Mouse (Mus musculus): ENCODE measurements at regions not wholly inside any gene's neighbourhood (a gene's known extent, or its start where the extent isn't known, plus 50 kb on each side); places are given as distances from the start of the nearest gene placed in this dataset.

GRCm38 (mm10) chr7:73165521-73165920 is 209.8 kb upstream of the Rgma start:
- H3K4me3 ChIP-seq (ENCODE audit: control insufficient read depth in 1 of 2, insufficient read depth in 1 of 2, low read depth in 1 of 2, low read length in 2 of 2): no peak overlapping the region
- H3K4me1 ChIP-seq (ENCODE audit: control insufficient read depth in 2 of 2, insufficient read depth in 2 of 2, low read length in 2 of 2): no peaks in the 10 kb centered on the region
- ATAC-seq (ENCODE audit: insufficient number of reproducible peaks, insufficient read depth, low FRiP score, low read depth): no peak
- H3K27me3 ChIP-seq (ENCODE audit: control insufficient read depth, insufficient read depth, low read length): no peaks in the 10 kb centered on the region
- 86% methylated on average over 8 of the region's 8 CpGs for WGBS
- no peaks in the 10 kb centered on the region for H3K9me3 ChIP-seq (ENCODE audit: control insufficient read depth, low read length)
- no peak overlapping the region for H3K4me2 ChIP-seq (ENCODE audit: low read length)
- H3K27ac ChIP-seq (replicated peaks in 1 of 2; ENCODE audit: control insufficient read depth in 1 of 2, insufficient read depth in 1 of 2, low read depth in 2 of 2, low read length in 2 of 2): no peak overlapping the region
- no peak overlapping the region for H3K9ac ChIP-seq (ENCODE audit: low read length)
- no peaks in the 10 kb centered on the region for H3K36me3 ChIP-seq (ENCODE audit: control insufficient read depth, insufficient read depth, low read length)

GRCm38 (mm10) chr7:73169416-73169815 is 205.9 kb upstream of the Rgma start:
- no peak for ATAC-seq (ENCODE audit: insufficient number of reproducible peaks, insufficient read depth, low FRiP score, low read depth)

GRCm38 (mm10) chr7:73172615-73173014 is 202.7 kb upstream of the Rgma start:
- Histone ChIP-seq H3K27me3 (ENCODE audit: control insufficient read depth, insufficient read depth, low read length) (no peaks in the 10 kb centered on the region), H3K4me1 (ENCODE audit: control insufficient read depth in 2 of 2, insufficient read depth in 2 of 2, low read length in 2 of 2) (no peaks in the 10 kb centered on the region), H3K9me3 (ENCODE audit: control insufficient read depth, low read length) (no peaks in the 10 kb centered on the region), H3K4me3 (ENCODE audit: control insufficient read depth in 1 of 2, insufficient read depth in 1 of 2, low read depth in 1 of 2, low read length in 2 of 2) (no peak overlapping the region), H3K36me3 (ENCODE audit: control insufficient read depth, insufficient read depth, low read length) (no peaks in the 10 kb centered on the region), H3K9ac (ENCODE audit: low read length) (no peak overlapping the region), H3K27ac (replicated peaks in 1 of 2; ENCODE audit: control insufficient read depth in 1 of 2, insufficient read depth in 1 of 2, low read depth in 2 of 2, low read length in 2 of 2) (no peak overlapping the region), H3K4me2 (ENCODE audit: low read length) (no peak overlapping the region)
- 72% methylated on average over 4 of the region's 4 CpGs for WGBS
- no peak for ATAC-seq (ENCODE audit: insufficient number of reproducible peaks, insufficient read depth, low FRiP score, low read depth)

More at GRCm38 (mm10) chr7:73169416-73169815, 205.9 kb upstream of the Rgma start:
- no peak overlapping the region for H3K4me2 ChIP-seq (ENCODE audit: low read length)
- WGBS: 58% methylated on average over 8 of the region's 8 CpGs
- no peak overlapping the region for H3K9ac ChIP-seq (ENCODE audit: low read length)
- no peak overlapping the region for H3K27ac ChIP-seq (replicated peaks in 1 of 2; ENCODE audit: control insufficient read depth in 1 of 2, insufficient read depth in 1 of 2, low read depth in 2 of 2, low read length in 2 of 2)
- H3K9me3 ChIP-seq (ENCODE audit: control insufficient read depth, low read length): no peaks in the 10 kb centered on the region
- no peaks in the 10 kb centered on the region for H3K36me3 ChIP-seq (ENCODE audit: control insufficient read depth, insufficient read depth, low read length)
- no peaks in the 10 kb centered on the region for H3K27me3 ChIP-seq (ENCODE audit: control insufficient read depth, insufficient read depth, low read length)
- H3K4me3 ChIP-seq (ENCODE audit: control insufficient read depth in 1 of 2, insufficient read depth in 1 of 2, low read depth in 1 of 2, low read length in 2 of 2): no peak overlapping the region
- H3K4me1 ChIP-seq (ENCODE audit: control insufficient read depth in 2 of 2, insufficient read depth in 2 of 2, low read length in 2 of 2): no peaks in the 10 kb centered on the region

GRCm38 (mm10) chr7:73183761-73184160 is 191.5 kb upstream of the Rgma start:
- Histone ChIP-seq H3K36me3 (ENCODE audit: control insufficient read depth, insufficient read depth, low read length) (no peaks in the 10 kb centered on the region), H3K4me2 (ENCODE audit: low read length) (no peak overlapping the region), H3K4me1 (ENCODE audit: control insufficient read depth in 2 of 2, insufficient read depth in 2 of 2, low read length in 2 of 2) (no peaks in the 10 kb centered on the region), H3K27me3 (ENCODE audit: control insufficient read depth, insufficient read depth, low read length) (no peaks in the 10 kb centered on the region), H3K9ac (ENCODE audit: low read length) (no peak overlapping the region), H3K9me3 (ENCODE audit: control insufficient read depth, low read length) (no peaks in the 10 kb centered on the region), H3K4me3 (ENCODE audit: control insufficient read depth in 1 of 2, insufficient read depth in 1 of 2, low read depth in 1 of 2, low read length in 2 of 2) (no peak overlapping the region), H3K27ac (replicated peaks in 1 of 2; ENCODE audit: control insufficient read depth in 1 of 2, insufficient read depth in 1 of 2, low read depth in 2 of 2, low read length in 2 of 2) (no peak overlapping the region)
- WGBS: 79% methylated on average over 8 of the region's 8 CpGs
- no peak for ATAC-seq (ENCODE audit: insufficient number of reproducible peaks, insufficient read depth, low FRiP score, low read depth)

GRCm38 (mm10) chr7:73184208-73185070 is 190.9 kb upstream of the Rgma start:
- no peak for ATAC-seq (ENCODE audit: insufficient number of reproducible peaks, insufficient read depth, low FRiP score, low read depth)
- WGBS: 87% methylated on average over 14 of the region's 14 CpGs
- Histone ChIP-seq H3K9me3 (ENCODE audit: control insufficient read depth, low read length) (no peaks in the 10 kb centered on the region), H3K27ac (replicated peaks in 1 of 2; ENCODE audit: control insufficient read depth in 1 of 2, insufficient read depth in 1 of 2, low read depth in 2 of 2, low read length in 2 of 2) (no peak overlapping the region), H3K4me1 (ENCODE audit: control insufficient read depth in 2 of 2, insufficient read depth in 2 of 2, low read length in 2 of 2) (no peaks in the 10 kb centered on the region), H3K36me3 (ENCODE audit: control insufficient read depth, insufficient read depth, low read length) (no peaks in the 10 kb centered on the region), H3K9ac (ENCODE audit: low read length) (no peak overlapping the region), H3K27me3 (ENCODE audit: control insufficient read depth, insufficient read depth, low read length) (no peaks in the 10 kb centered on the region), H3K4me3 (ENCODE audit: control insufficient read depth in 1 of 2, insufficient read depth in 1 of 2, low read depth in 1 of 2, low read length in 2 of 2) (no peak overlapping the region), H3K4me2 (ENCODE audit: low read length) (no peak overlapping the region)

- WGBS: 81% methylated on average over 10 of the region's 10 CpGs
- Histone ChIP-seq H3K36me3 (ENCODE audit: control insufficient read depth, insufficient read depth, low read length) (no peaks in the 10 kb centered on the region), H3K4me1 (ENCODE audit: control insufficient read depth in 2 of 2, insufficient read depth in 2 of 2, low read length in 2 of 2) (no peaks in the 10 kb centered on the region), H3K27ac (replicated peaks in 1 of 2; ENCODE audit: control insufficient read depth in 1 of 2, insufficient read depth in 1 of 2, low read depth in 2 of 2, low read length in 2 of 2) (no peak overlapping the region), H3K4me2 (ENCODE audit: low read length) (no peak overlapping the region), H3K4me3 (ENCODE audit: control insufficient read depth in 1 of 2, insufficient read depth in 1 of 2, low read depth in 1 of 2, low read length in 2 of 2) (no peak overlapping the region), H3K9ac (ENCODE audit: low read length) (no peak overlapping the region), H3K27me3 (ENCODE audit: control insufficient read depth, insufficient read depth, low read length) (no peaks in the 10 kb centered on the region), H3K9me3 (ENCODE audit: control insufficient read depth, low read length) (no peaks in the 10 kb centered on the region)
- ATAC-seq (ENCODE audit: insufficient number of reproducible peaks, insufficient read depth, low FRiP score, low read depth): no peak
These were observed 190.2 kb upstream of the Rgma start for GRCm38 (mm10) chr7:73185071-73185531.

GRCm38 (mm10) chr7:73185591-73185990 is 189.7 kb upstream of the Rgma start:
- H3K36me3 ChIP-seq (ENCODE audit: control insufficient read depth, insufficient read depth, low read length): no peaks in the 10 kb centered on the region
- no peak overlapping the region for H3K27ac ChIP-seq (replicated peaks in 1 of 2; ENCODE audit: control insufficient read depth in 1 of 2, insufficient read depth in 1 of 2, low read depth in 2 of 2, low read length in 2 of 2)
- no peaks in the 10 kb centered on the region for H3K9me3 ChIP-seq (ENCODE audit: control insufficient read depth, low read length)
- no peak overlapping the region for H3K4me3 ChIP-seq (ENCODE audit: control insufficient read depth in 1 of 2, insufficient read depth in 1 of 2, low read depth in 1 of 2, low read length in 2 of 2)
- no peaks in the 10 kb centered on the region; the same call in 1 of the 2 replicates for H3K27me3 ChIP-seq (ENCODE audit: control insufficient read depth, insufficient read depth, low read length)
- H3K4me2 ChIP-seq (ENCODE audit: low read length): no peak overlapping the region
- ATAC-seq (ENCODE audit: insufficient number of reproducible peaks, insufficient read depth, low FRiP score, low read depth): no peak
- 91% methylated on average over 5 of the region's 5 CpGs for WGBS
- no peak overlapping the region for H3K9ac ChIP-seq (ENCODE audit: low read length)
- H3K4me1 ChIP-seq (ENCODE audit: control insufficient read depth in 2 of 2, insufficient read depth in 2 of 2, low read length in 2 of 2): no peaks in the 10 kb centered on the region

- H3K36me3 ChIP-seq (ENCODE audit: control insufficient read depth, insufficient read depth, low read length): no peaks in the 10 kb centered on the region
- no peak for ATAC-seq (ENCODE audit: insufficient number of reproducible peaks, insufficient read depth, low FRiP score, low read depth)
These were observed 188.8 kb upstream of the Rgma start for GRCm38 (mm10) chr7:73186501-73186900.

More at GRCm38 (mm10) chr7:73186501-73186900, 188.8 kb upstream of the Rgma start:
- Histone ChIP-seq H3K4me2 (ENCODE audit: low read length) (no peak overlapping the region), H3K27me3 (ENCODE audit: control insufficient read depth, insufficient read depth, low read length) (no peaks in the 10 kb centered on the region; the same call in 1 of the 2 replicates), H3K4me1 (ENCODE audit: control insufficient read depth in 2 of 2, insufficient read depth in 2 of 2, low read length in 2 of 2) (no peaks in the 10 kb centered on the region), H3K9ac (ENCODE audit: low read length) (no peak overlapping the region), H3K9me3 (ENCODE audit: control insufficient read depth, low read length) (no peaks in the 10 kb centered on the region), H3K4me3 (ENCODE audit: control insufficient read depth in 1 of 2, insufficient read depth in 1 of 2, low read depth in 1 of 2, low read length in 2 of 2) (no peak overlapping the region), H3K27ac (replicated peaks in 1 of 2; ENCODE audit: control insufficient read depth in 1 of 2, insufficient read depth in 1 of 2, low read depth in 2 of 2, low read length in 2 of 2) (no peak overlapping the region)
- WGBS: 89% methylated on average over 3 of the region's 3 CpGs

All from heart, embryonic 14.5 days (tissue).